Mouse (Mus musculus): Measurements from ENCODE around the gene Flrt3.
A peak's percentile ranks its signal among the peaks of the same experiment; 100 is the strongest.

Flrt3 gene

GRCm38 (mm10) chr2:140670963-140671702 is at the start of gene Flrt3:
Gene Flrt3, minus strand, starts transcription at chr2:140671469.
- DNase-seq (ENCODE audit: low read depth) = peak; percentile 87

- DNase-seq (ENCODE audit: low read depth) = no peak
These were observed 46.1 kb upstream of the Flrt3 start for GRCm38 (mm10) chr2:140717407-140717806.

GRCm38 (mm10) chr2:140715822-140716221 is 44.6 kb upstream of the Flrt3 start:
- no peak for DNase-seq (ENCODE audit: low read depth)

- DNase-seq (ENCODE audit: low read depth) = no peak
These were observed 36.3 kb upstream of the Flrt3 start for GRCm38 (mm10) chr2:140707550-140707949.

GRCm38 (mm10) chr2:140705278-140705677 is 34.0 kb upstream of the Flrt3 start:
- DNase-seq (ENCODE audit: low read depth) = no peak

- DNase-seq (ENCODE audit: low read depth) = no peak
These were observed 32.9 kb upstream of the Flrt3 start for GRCm38 (mm10) chr2:140704146-140704545.

- DNase-seq (ENCODE audit: low read depth) = no peak
These were observed 32.1 kb upstream of the Flrt3 start for GRCm38 (mm10) chr2:140703377-140703776.

- DNase-seq (ENCODE audit: low read depth) = no peak
These were observed 27.3 kb upstream of the Flrt3 start for GRCm38 (mm10) chr2:140698585-140698984.

- no peak for DNase-seq (ENCODE audit: low read depth)
These were observed 22.6 kb upstream of the Flrt3 start for GRCm38 (mm10) chr2:140693845-140694244.

- DNase-seq (ENCODE audit: low read depth) = no peak
These were observed 21.2 kb upstream of the Flrt3 start for GRCm38 (mm10) chr2:140692461-140692860.

- DNase-seq (ENCODE audit: low read depth) = no peak
These were observed 20.1 kb upstream of the Flrt3 start for GRCm38 (mm10) chr2:140691403-140691802.

- DNase-seq (ENCODE audit: low read depth) = no peak
These were observed 19.6 kb upstream of the Flrt3 start for GRCm38 (mm10) chr2:140690906-140691305.

- no peak for DNase-seq (ENCODE audit: low read depth)
These were observed 5.5 kb upstream of the Flrt3 start for GRCm38 (mm10) chr2:140676728-140677127.

GRCm38 (mm10) chr2:140673466-140673865 is 2.2 kb upstream of the Flrt3 start:
- no peak for DNase-seq (ENCODE audit: low read depth)

- DNase-seq (ENCODE audit: low read depth) = no peak
These were observed 812 bp downstream of the Flrt3 start for GRCm38 (mm10) chr2:140670457-140670856.

- no peak for DNase-seq (ENCODE audit: low read depth)
These were observed 1.5 kb downstream of the Flrt3 start for GRCm38 (mm10) chr2:140669786-140670185.

GRCm38 (mm10) chr2:140669081-140669480 is 2.2 kb downstream of the Flrt3 start:
- DNase-seq (ENCODE audit: low read depth) = no peak

- DNase-seq (ENCODE audit: low read depth) = peak; percentile 56
These were observed 3.0 kb downstream of the Flrt3 start for GRCm38 (mm10) chr2:140668311-140668710.

- DNase-seq (ENCODE audit: low read depth) = no peak
These were observed 3.8 kb downstream of the Flrt3 start for GRCm38 (mm10) chr2:140667261-140668047.

- no peak for DNase-seq (ENCODE audit: low read depth)
These were observed 4.4 kb downstream of the Flrt3 start for GRCm38 (mm10) chr2:140666846-140667245.

GRCm38 (mm10) chr2:140664381-140664780 is 6.9 kb downstream of the Flrt3 start:
- DNase-seq (ENCODE audit: low read depth) = no peak

- DNase-seq (ENCODE audit: low read depth) = no peak
These were observed 8.6 kb downstream of the Flrt3 start for GRCm38 (mm10) chr2:140662673-140663072.

- no peak for DNase-seq (ENCODE audit: low read depth)
These were observed 17.3 kb downstream of the Flrt3 start for GRCm38 (mm10) chr2:140653978-140654377.

Measured in fibroblast of lung, adult 2 months (primary cell).